Mouse (Mus musculus) heart, postnatal 25 days (tissue): ENCODE data around the gene Slc39a11. TPM values are rescaled to one million over a fixed set of nuclear protein-coding genes. Genes with fewer than 3 reads are reported as not detected.
"Not testable (repeated sequence)": the region's sequence is repeated elsewhere in the genome, so short reads cannot be mapped to it uniquely, and the experiment has no call there.

ENCODE experiments used
- DNase-seq: peaks from one replicate; pipeline ENCODE4 v3.0.0; 2022; ENCODE audit warnings: low spot score
- intact Hi-C: fragments of 180-260 bp; cut with DNase I; formaldehyde crosslinking; loops from one replicate; pipeline ENCODE4 v1.15.1; 2025
- total RNA-seq, 2 experiments: library from RNA; stranded (reverse); gene quantifications; 2 replicates each; pipeline ENCODE4 v1.2.3; 2021

Gene Slc39a11
- total RNA-seq, 2 experiments from 2014 or later, result 2.7 to 3.8 TPM

- DNase-seq, result no peak
- intact Hi-C loops, result no loop called here
These were observed 19.8 kb upstream of the Slc39a11 start for GRCm38 (mm10) chr11:113669711-113670110.

- no peak for DNase-seq
- intact Hi-C loops, result no loop called here
These were observed 19.0 kb upstream of the Slc39a11 start for GRCm38 (mm10) chr11:113668857-113669256.

GRCm38 (mm10) chr11:113667704-113668103, 17.8 kb upstream of the Slc39a11 start:
- intact Hi-C loops, result no loop called here
- no peak for DNase-seq

- DNase-seq, result no peak
- intact Hi-C loops, result no loop called here
These were observed 17.2 kb upstream of the Slc39a11 start for GRCm38 (mm10) chr11:113667122-113667521.

- intact Hi-C loops, result no loop called here
- DNase-seq, result no peak
These were observed 16.8 kb upstream of the Slc39a11 start for GRCm38 (mm10) chr11:113666648-113667047.

- intact Hi-C loops, result no loop called here
These were observed 16.3 kb upstream of the Slc39a11 start for GRCm38 (mm10) chr11:113666205-113666604.

GRCm38 (mm10) chr11:113664279-113664678, 14.4 kb upstream of the Slc39a11 start:
- no peak for DNase-seq
- intact Hi-C loops, result no loop called here

More at GRCm38 (mm10) chr11:113666205-113666604, 16.3 kb upstream of the Slc39a11 start:
- DNase-seq, result no peak

- no peak for DNase-seq
- intact Hi-C loops, result no loop called here
These were observed 12.0 kb upstream of the Slc39a11 start for GRCm38 (mm10) chr11:113661835-113662351.

GRCm38 (mm10) chr11:113660940-113661339, 11.1 kb upstream of the Slc39a11 start:
- intact Hi-C loops, result no loop called here
- no peak for DNase-seq

- intact Hi-C loops, DNase-seq: not testable (repeated sequence)
These were observed 10.3 kb upstream of the Slc39a11 start for GRCm38 (mm10) chr11:113660213-113660612.

GRCm38 (mm10) chr11:113658763-113659162, 8.9 kb upstream of the Slc39a11 start:
- DNase-seq, result no peak
- intact Hi-C loops, result no loop called here

- intact Hi-C loops, result no loop called here
- DNase-seq, result no peak
These were observed 8.4 kb upstream of the Slc39a11 start for GRCm38 (mm10) chr11:113658319-113658718.

- intact Hi-C loops, result no loop called here
- no peak for DNase-seq
These were observed 7.3 kb upstream of the Slc39a11 start for GRCm38 (mm10) chr11:113657221-113657620.

GRCm38 (mm10) chr11:113656511-113656932, 6.6 kb upstream of the Slc39a11 start:
- intact Hi-C loops, result no loop called here
- DNase-seq, result no peak

GRCm38 (mm10) chr11:113654561-113655270, 4.8 kb upstream of the Slc39a11 start:
- no peak for DNase-seq
- intact Hi-C loops, result no loop called here

GRCm38 (mm10) chr11:113654105-113654504, 4.2 kb upstream of the Slc39a11 start:
- DNase-seq, result no peak
- intact Hi-C loops, result no loop called here

- DNase-seq, result no peak
- intact Hi-C loops, result no loop called here
These were observed 2.6 kb upstream of the Slc39a11 start for GRCm38 (mm10) chr11:113652516-113652915.

- intact Hi-C loops, result no loop called here
- DNase-seq, result no peak
These were observed 2.0 kb upstream of the Slc39a11 start for GRCm38 (mm10) chr11:113651907-113652273.

GRCm38 (mm10) chr11:113651206-113651906, 1.5 kb upstream of the Slc39a11 start:
- DNase-seq, result no peak
- intact Hi-C loops, result no loop called here

- no peak for DNase-seq
- intact Hi-C loops, result loop anchor here (1.0 kb wide), 2 partner anchors 33 to 163 kb away; no protein-coding TSS in a partner anchor
These were observed 1.1 kb downstream of the Slc39a11 start, which contains the start of gene Cog1 for GRCm38 (mm10) chr11:113648690-113649352. Gene Cog1 (plus strand): TSS chr11:113649169.
